Mouse (Mus musculus) ES-E14 (cell line): Measurements from ENCODE around the gene Slc4a4. TPM values are rescaled to one million over a fixed set of nuclear protein-coding genes. Genes with fewer than 3 reads are reported as not detected.
"Not testable (repeated sequence)": the region's sequence is repeated elsewhere in the genome, so short reads cannot be mapped to it uniquely, and the experiment has no call there.

ENCODE experiments used
- DNase-seq: peaks from one replicate; pipeline ENCODE4 v3.0.0-alpha.2; 2013; ENCODE audit warnings: low read depth, low spot score
- H3K27ac ChIP-seq: 2 replicates; pipeline ENCODE4 v1.5.1; 2012; ENCODE audit warnings: low read depth, mild to moderate bottlenecking, low read length, moderate library complexity, mixed read lengths; ENCODE audit not compliant: poor library complexity, insufficient read depth, severe bottlenecking
- H3K36me3 ChIP-seq: 2 replicates; pipeline ENCODE4 v1.6.1; 2012; ENCODE audit warnings: mild to moderate bottlenecking, low read length, moderate library complexity, mixed read lengths; ENCODE audit not compliant: control insufficient read depth, poor library complexity, insufficient read depth, severe bottlenecking
- H3K4me1 ChIP-seq, 2 experiments: fragments of 150-350 bp in 1 of 2; sonication (generic) in 1 of 2; 2 replicates each; pipeline ENCODE4 v1.6.1; 2012; ENCODE audit warnings: low read length in 2 of 2, mild to moderate bottlenecking in 1 of 2, mixed read lengths in 1 of 2; ENCODE audit not compliant: control insufficient read depth in 2 of 2, insufficient read depth in 2 of 2, poor library complexity in 1 of 2
- H3K4me3 ChIP-seq, 2 experiments: fragments of 150-350 bp in 1 of 2; sonication (generic) in 1 of 2; 2 replicates each; pipeline ENCODE4 v1.5.1; 2012; ENCODE audit warnings: low read length in 2 of 2, low read depth in 1 of 2, mild to moderate bottlenecking in 1 of 2, mixed read lengths in 1 of 2; ENCODE audit not compliant: insufficient read depth in 1 of 2, poor library complexity in 1 of 2, severe bottlenecking in 1 of 2
- H3K9ac ChIP-seq: 2 replicates; pipeline ENCODE4 v1.6.1; 2012; ENCODE audit warnings: low read depth, mild to moderate bottlenecking, low read length, mixed read lengths; ENCODE audit not compliant: poor library complexity, insufficient read depth, severe bottlenecking
- H3K9me3 ChIP-seq: fragments of 150-350 bp; sonication (generic); 2 replicates; pipeline ENCODE4 v1.6.1; 2012; ENCODE audit warnings: low read depth, mild to moderate bottlenecking, low read length; ENCODE audit not compliant: control insufficient read depth, insufficient read depth
- CHD2 ChIP-seq: IDR thresholded peaks from 2 replicates; pipeline ENCODE4 v1.6.1; 2014; ENCODE audit warnings: mild to moderate bottlenecking, low read depth, low read length, inconsistent platforms
- HCFC1 ChIP-seq: IDR thresholded peaks from 2 replicates; pipeline ENCODE4 v1.6.1; 2012; ENCODE audit warnings: low read length, inconsistent platforms, borderline replicate concordance; ENCODE audit not compliant: insufficient read depth
- MAFK ChIP-seq: IDR thresholded peaks from 2 replicates; pipeline ENCODE4 v1.6.1; 2014; ENCODE audit warnings: mild to moderate bottlenecking, low read depth, low read length, inconsistent platforms; ENCODE audit not compliant: insufficient read depth
- ZC3H11A ChIP-seq: IDR thresholded peaks from 2 replicates; pipeline ENCODE4 v1.6.1; 2012; ENCODE audit warnings: low read depth, mild to moderate bottlenecking, inconsistent platforms, low read length, borderline replicate concordance
- ZNF384 ChIP-seq: IDR thresholded peaks from 2 replicates; pipeline ENCODE4 v1.6.1; 2012; ENCODE audit warnings: low read depth, low read length, inconsistent platforms
- in situ Hi-C, 2 experiments: fragments of 600-800 bp; cut with MboI; formaldehyde crosslinking; loops; one replicate each; pipeline ENCODE4 v1.15.1; 2025; ENCODE audit warnings: low sequenced_read_pairs in 2 of 2, inconsistent platforms in 1 of 2; ENCODE audit not compliant: unreplicated experiment in 2 of 2
- total RNA-seq: library from RNA; depleted of rRNA; stranded (reverse); fragments of 300-350 nt; gene quantifications from 2 replicates; pipeline ENCODE4 v1.2.3, GENCODE M21; 2012

Slc4a4 gene
- total RNA-seq, 1 experiment: 2.5 TPM

GRCm38 (mm10) chr5:89102560-89102959, 215.9 kb downstream of the Slc4a4 start:
- in situ Hi-C loops: no loop called here
- Histone ChIP-seq H3K9ac (no peak overlapping the region), H3K36me3 (no peaks in the 10 kb centered on the region), H3K4me1 (no peaks in the 10 kb centered on the region), H3K4me3 (no peak overlapping the region), H3K27ac (no peak overlapping the region), H3K9me3 (no peaks in the 10 kb centered on the region)
- TF ChIP-seq ZNF384 (no peak), HCFC1 (no peak), ZC3H11A (no peak), MAFK (no peak), CHD2 (no peak)
- no peak for DNase-seq

- in situ Hi-C loops: no loop called here
- H3K4me3 ChIP-seq: no peak overlapping the region
- H3K4me1 ChIP-seq: no peaks in the 10 kb centered on the region
These were observed 218.7 kb downstream of the Slc4a4 start for GRCm38 (mm10) chr5:89105346-89105745.

GRCm38 (mm10) chr5:89106217-89106616, 219.6 kb downstream of the Slc4a4 start:
- Histone ChIP-seq H3K4me1 (no peaks in the 10 kb centered on the region), H3K4me3 (no peak overlapping the region), H3K36me3 (no peaks in the 10 kb centered on the region), H3K27ac (no peak overlapping the region), H3K9me3 (no peaks in the 10 kb centered on the region), H3K9ac (no peak overlapping the region)
- TF ChIP-seq MAFK: no peak
- TF ChIP-seq ZC3H11A: no peak
- no peak for TF ChIP-seq CHD2
- no peak for TF ChIP-seq ZNF384
- no peak for TF ChIP-seq HCFC1
- DNase-seq: peak; percentile 3
- in situ Hi-C loops: no loop called here

More at GRCm38 (mm10) chr5:89105346-89105745, 218.7 kb downstream of the Slc4a4 start:
- no peak for DNase-seq
- no peaks in the 10 kb centered on the region for H3K9me3 ChIP-seq
- H3K36me3 ChIP-seq: no peaks in the 10 kb centered on the region
- H3K27ac ChIP-seq: no peak overlapping the region
- no peak for TF ChIP-seq CHD2
- no peak for TF ChIP-seq ZNF384
- no peak for TF ChIP-seq MAFK
- no peak for TF ChIP-seq ZC3H11A
- no peak for TF ChIP-seq HCFC1
- no peak overlapping the region for H3K9ac ChIP-seq

GRCm38 (mm10) chr5:89108809-89109208, 222.2 kb downstream of the Slc4a4 start:
- no peak for DNase-seq
- in situ Hi-C loops: no loop called here
- no peak overlapping the region for H3K27ac ChIP-seq

GRCm38 (mm10) chr5:89109832-89110231, 223.2 kb downstream of the Slc4a4 start:
- no peak overlapping the region for H3K9ac ChIP-seq
- no peaks in the 10 kb centered on the region for H3K36me3 ChIP-seq
- no peaks in the 10 kb centered on the region for H3K9me3 ChIP-seq
- H3K27ac ChIP-seq: no peak overlapping the region
- no peak for DNase-seq
- in situ Hi-C loops: no loop called here
- TF ChIP-seq ZNF384 (no peak), MAFK (no peak), HCFC1 (no peak), ZC3H11A (no peak), CHD2 (no peak)
- no peak overlapping the region for H3K4me3 ChIP-seq
- H3K4me1 ChIP-seq: no peaks in the 10 kb centered on the region

More at GRCm38 (mm10) chr5:89108809-89109208, 222.2 kb downstream of the Slc4a4 start:
- H3K9ac ChIP-seq: no peak overlapping the region
- no peak overlapping the region for H3K4me3 ChIP-seq
- no peaks in the 10 kb centered on the region for H3K9me3 ChIP-seq
- TF ChIP-seq ZC3H11A (no peak), ZNF384 (no peak), CHD2 (no peak), HCFC1 (no peak), MAFK (no peak)
- no peaks in the 10 kb centered on the region for H3K4me1 ChIP-seq
- H3K36me3 ChIP-seq: no peaks in the 10 kb centered on the region

- H3K9ac ChIP-seq, H3K27ac ChIP-seq, H3K36me3 ChIP-seq, in situ Hi-C loops, DNase-seq, H3K4me1 ChIP-seq, H3K4me3 ChIP-seq, H3K9me3 ChIP-seq: not testable (repeated sequence)
These were observed 225.4 kb downstream of the Slc4a4 start for GRCm38 (mm10) chr5:89111987-89112386.
